Mouse (Mus musculus) testis, adult 2 months (tissue): ENCODE results near the gene Grhl1.

ENCODE experiments used
- CTCF ChIP-seq: fragments of 200-500 bp; IDR thresholded peaks from 2 replicates; pipeline ENCODE4 v1.5.1; 2012; ENCODE audit warnings: low read depth, mild to moderate bottlenecking, inconsistent platforms, low read length, moderate library complexity; ENCODE audit not compliant: control insufficient read depth, insufficient read depth, insufficient replicate concordance
- POLR2A ChIP-seq: fragments of 200-500 bp; IDR thresholded peaks from 2 replicates; pipeline ENCODE4 v1.6.1; 2012; ENCODE audit warnings: low read depth, mild to moderate bottlenecking, inconsistent platforms, low read length, moderate library complexity; ENCODE audit not compliant: control insufficient read depth

- TF ChIP-seq CTCF (no peak), POLR2A (no peak)
Observed at GRCm38 (mm10) chr12:24537201-24537600, 34.9 kb upstream of the Grhl1 start.
